Comparison of ENCODE assay signal across 9 mouse cellular contexts in the genomic region with DNA sequence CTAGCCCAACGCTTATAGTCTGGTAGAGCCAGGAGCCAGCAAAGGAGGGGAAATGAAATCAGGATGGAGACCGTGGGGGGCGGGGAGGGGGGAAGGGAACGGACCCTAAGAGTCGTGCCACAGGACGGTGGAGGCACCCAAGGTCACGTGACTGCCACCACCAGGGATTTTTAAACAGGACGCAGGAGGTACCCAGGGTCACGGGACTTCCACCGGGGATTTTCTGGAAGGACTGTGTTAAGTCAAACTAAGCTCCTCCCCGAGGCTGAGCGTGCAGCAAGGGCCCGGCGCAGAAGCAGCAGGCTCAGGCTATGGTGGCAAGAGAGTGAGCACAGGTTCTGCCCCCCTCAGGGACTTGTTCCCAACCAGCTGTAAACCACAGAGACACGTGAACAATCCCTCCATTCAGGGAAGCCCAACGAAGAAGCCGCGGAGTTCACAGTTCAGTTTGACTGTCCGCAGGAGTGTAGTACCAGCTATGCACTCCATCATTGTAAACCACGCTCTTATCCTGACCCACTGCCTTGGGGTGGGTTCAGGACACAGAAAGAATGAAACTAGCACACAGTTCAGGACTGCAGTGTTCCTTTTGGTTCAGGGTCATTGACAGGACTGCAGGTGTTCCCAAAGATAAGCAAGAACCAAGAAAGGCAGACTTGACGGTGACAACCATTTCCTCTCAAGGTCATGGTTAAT. TPM values are rescaled to one million over a fixed set of nuclear protein-coding genes. Genes with fewer than 3 reads are reported as not detected.
A peak's percentile ranks its signal among the peaks of the same experiment; 100 is the strongest.
DNase-seq lines count a peak whose midpoint lies in the region; ATAC-seq and TF ChIP-seq lines count a peak whose summit lies in the region.
"Had no signal": no experiment of that assay in that cellular context is flagged by ENCODE, and none has a peak within 500 bp of the region (broad histone marks: within the 10 kb centered on the region; RNA-seq: fewer than 3 reads in every experiment).

No protein-coding gene starts in this region.

- no peaks in the 10 kb centered on the region for H3K9me3 ChIP-seq in lung, embryonic 14.5 days (ENCODE audit: low read depth, low read length)
- H3K9me3 ChIP-seq in liver, embryonic 14.5 days (ENCODE audit: control insufficient read depth, low read length) = no peaks in the 10 kb centered on the region

- no peak overlapping the region for H3K9ac ChIP-seq in lung, embryonic 14.5 days
- H3K9ac ChIP-seq in liver, embryonic 14.5 days (replicated peaks) = no peak overlapping the region

- H3K27ac ChIP-seq in lung, embryonic 14.5 days (ENCODE audit: low read depth) = no peak overlapping the region
- no peak overlapping the region for H3K27ac ChIP-seq in liver, embryonic 14.5 days
- H3K27ac ChIP-seq: macrophage had no signal

- no peaks in the 10 kb centered on the region for H3K27me3 ChIP-seq in lung, embryonic 14.5 days (ENCODE audit: insufficient read depth, low read length)
- H3K27me3 ChIP-seq in liver, embryonic 14.5 days (ENCODE audit: control insufficient read depth, insufficient read depth, low read length) = no peaks in the 10 kb centered on the region

- H3K4me2 ChIP-seq in lung, embryonic 14.5 days = no peak overlapping the region
- H3K4me2 ChIP-seq in liver, embryonic 14.5 days (ENCODE audit: low read depth) = peak overlapping the region; percentile 29

- WGBS in lung, embryonic 14.5 days = 52% methylated on average over 21 of the region's 21 CpGs
- 24% methylated on average over 21 of the region's 21 CpGs for WGBS in liver, embryonic 14.5 days (ENCODE audit: insufficient replicate concordance)

- TF ChIP-seq EP300 in liver, embryonic 14.5 days (IDR thresholded peaks at IDR 0.05; ENCODE audit: low read depth) = no peak

- H3K36me3 ChIP-seq in lung, embryonic 14.5 days (ENCODE audit: insufficient read depth) = no peaks in the 10 kb centered on the region
- no peaks in the 10 kb centered on the region for H3K36me3 ChIP-seq in liver, embryonic 14.5 days (replicated peaks; ENCODE audit: control insufficient read depth, insufficient read depth, low read depth)

- no peak for TF ChIP-seq CTCF in lung, embryonic 14.5 days (IDR thresholded peaks at IDR 0.05; ENCODE audit: low read depth)
- no peak for TF ChIP-seq CTCF in liver, embryonic 14.5 days (IDR thresholded peaks at IDR 0.05; ENCODE audit: low read depth)

- no peak for ATAC-seq in lung, embryonic 14.5 days (ENCODE audit: insufficient read depth)
- ATAC-seq in liver, embryonic 14.5 days (ENCODE audit: insufficient read depth) = peak; percentile 33; the same call in 1 of the 2 replicates

- H3K4me1 ChIP-seq in lung, embryonic 14.5 days (ENCODE audit: insufficient read depth) = no peaks in the 10 kb centered on the region
- no peaks in the 10 kb centered on the region; a peak in 1 of 4 replicates for H3K4me1 ChIP-seq in liver, embryonic 14.5 days (replicated peaks; ENCODE audit: control insufficient read depth in 2 of 2, insufficient read depth in 2 of 2, low read length in 1 of 2)

- peak; percentile 17 for DNase-seq in lung, embryonic 14.5 days
- DNase-seq in lung, postnatal 10 days = no peak
- DNase-seq in adrenal gland, postnatal 36 days = peak; percentile 24 to 47
- no peak for DNase-seq in liver, embryonic 14.5 days (ENCODE audit: low read depth in 3 of 3, low spot score in 3 of 3)
- peak; percentile 52 for DNase-seq in thymus, postnatal 25 days
- DNase-seq in layer of hippocampus, adult 18-20 months (ENCODE audit: low spot score in 2 of 2) = no peak
- no peak for DNase-seq in layer of hippocampus, adult 8-10 months (ENCODE audit: low spot score in 2 of 2)
- DNase-seq in left cerebral cortex, adult 9 months (ENCODE audit: low spot score in 2 of 2) = no peak

- H3K4me3 ChIP-seq in lung, embryonic 14.5 days (ENCODE audit: low read depth, low read length) = no peak overlapping the region
- H3K4me3 ChIP-seq in liver, embryonic 14.5 days (ENCODE audit: insufficient read depth in 1 of 2, low read depth in 2 of 2, low read length in 2 of 2) = no peak overlapping the region

RNA-seq across cellular contexts. Expression of a gene that starts 10.7 kb away (rescaled TPM):
- polyA plus RNA-seq in lung, embryonic 14.5 days (2014; fragmentation: Nextera tagmentation; extraction: Ambion mirVana) = 23.5 and 25.3 TPM in 2 replicates
- total RNA-seq in adrenal gland, postnatal 36 days (2021) = 10 to 100 TPM; 25.3 to 34.9 TPM
- polyA plus RNA-seq in liver, embryonic 14.5 days (2012; rRNA removed) = 3.9 and 4.0 TPM in 2 replicates
- 9.1 and 12.1 TPM in 2 replicates for polyA plus RNA-seq in liver, embryonic 14.5 days (2014; fragmentation: Nextera tagmentation; extraction: Ambion mirVana)
- 10 to 100 TPM in 1 of 2 experiments, 1 to 10 TPM in 1; 8.6 to 10.7 TPM for total RNA-seq in layer of hippocampus, adult 18-20 months (2021)
- 10 to 100 TPM in 2 of 4 experiments, 1 to 10 TPM in 2; 9.1 to 11.4 (median 9.7) TPM for total RNA-seq in layer of hippocampus, adult 8-10 months (2022)

Comparison
In these comparisons a context has a peak if more than half of its experiments do, and no peak if none do; other contexts are left out.
1. DNase-seq: peak in lung, embryonic 14.5 days (single experiment), adrenal gland, postnatal 36 days (2 of 2) and thymus, postnatal 25 days (single experiment); none in lung, postnatal 10 days (single experiment), liver, embryonic 14.5 days (0 of 3), layer of hippocampus, adult 18-20 months (0 of 2), layer of hippocampus, adult 8-10 months (0 of 2) and left cerebral cortex, adult 9 months (0 of 2).